Mouse (Mus musculus): ENCODE measurements at regions not wholly inside any gene's neighbourhood (a gene's known extent, or its start where the extent isn't known, plus 50 kb on each side); places are given as distances from the start of the nearest gene placed in this dataset.
"Not testable (repeated sequence)": the region's sequence is repeated elsewhere in the genome, so short reads cannot be mapped to it uniquely, and the experiment has no call there.

GRCm38 (mm10) chr5:134848981-134849380 is 57.6 kb downstream of the Tmem270 start:
- Histone ChIP-seq H3K36me3 (no peaks in the 10 kb centered on the region), H3K27me3 (replicated peaks) (no peaks in the 10 kb centered on the region), H3K9me3 (no peaks in the 10 kb centered on the region), H3K4me3 (no peak overlapping the region), H3K27ac (replicated peaks) (no peak overlapping the region), H3K4me1 (no peaks in the 10 kb centered on the region), H3K9ac (no peak overlapping the region), H3K4me2 (no peak overlapping the region)
- WGBS, result 89% methylated on average over 9 of the region's 9 CpGs
- no peak for ATAC-seq (ENCODE audit: extremely low read depth, insufficient number of reproducible peaks, low FRiP score, low TSS enrichment)

GRCm38 (mm10) chr5:134848571-134848970 is 58.0 kb downstream of the Tmem270 start:
- Histone ChIP-seq H3K9me3 (no peaks in the 10 kb centered on the region), H3K27me3 (replicated peaks) (no peaks in the 10 kb centered on the region), H3K9ac (no peak overlapping the region), H3K27ac (replicated peaks) (no peak overlapping the region), H3K36me3 (no peaks in the 10 kb centered on the region), H3K4me1 (no peaks in the 10 kb centered on the region), H3K4me3 (no peak overlapping the region), H3K4me2 (no peak overlapping the region)
- no peak for ATAC-seq (ENCODE audit: extremely low read depth, insufficient number of reproducible peaks, low FRiP score, low TSS enrichment)
- 82% methylated on average over 13 of the region's 13 CpGs for WGBS

DNA sequence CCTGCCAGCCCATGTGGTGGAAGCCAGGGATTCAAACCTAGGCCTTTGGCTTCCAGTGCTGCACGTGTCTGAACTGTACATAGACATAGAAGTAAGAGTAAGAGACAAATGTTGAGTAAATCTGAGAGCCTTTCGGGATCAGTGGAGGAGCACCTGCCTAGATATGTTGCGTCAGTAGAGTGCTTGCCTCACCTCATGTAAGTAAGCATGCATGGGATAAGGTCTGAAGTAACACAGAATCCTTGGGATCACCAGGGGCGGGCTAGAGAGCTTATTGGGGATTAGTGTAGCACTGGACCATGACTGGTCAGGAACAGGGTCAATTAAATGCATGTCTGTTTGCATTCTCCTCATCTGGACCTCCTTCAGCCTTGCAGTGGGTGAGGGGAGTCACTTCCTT is 61.1 kb downstream of the Tmem270 start:
- Histone ChIP-seq H3K36me3 (no peaks in the 10 kb centered on the region), H3K4me1 (no peaks in the 10 kb centered on the region), H3K27ac (replicated peaks) (no peak overlapping the region), H3K27me3 (replicated peaks) (no peaks in the 10 kb centered on the region), H3K9ac (no peak overlapping the region), H3K4me3 (no peak overlapping the region), H3K4me2 (no peak overlapping the region), H3K9me3 (0 out of 2 replicates have a peak, but pooled peaks cover 3% of the 10 kb centered on the region)
- ATAC-seq (ENCODE audit: extremely low read depth, insufficient number of reproducible peaks, low FRiP score, low TSS enrichment), result no peak
- WGBS, result 77% methylated on average over 4 of the region's 4 CpGs

DNA sequence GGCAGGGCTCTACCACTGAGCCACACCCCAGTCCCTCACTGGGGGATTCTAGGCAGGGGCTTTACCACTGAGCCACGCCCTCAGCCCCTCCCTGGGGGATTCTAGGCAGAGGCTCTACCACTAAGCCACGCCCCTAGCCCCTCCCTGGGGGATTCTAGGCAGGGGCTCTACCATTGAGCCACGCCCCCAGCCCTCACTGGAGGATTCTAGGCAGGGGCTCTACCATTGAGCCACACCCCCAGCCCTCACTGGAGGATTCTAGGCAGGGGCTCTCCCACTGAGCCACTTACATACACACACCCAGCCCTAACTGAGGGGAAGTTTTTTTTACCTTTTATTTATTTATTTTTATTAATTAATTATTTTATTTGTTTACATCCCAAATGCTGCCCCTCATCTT is 62.3 kb downstream of the Tmem270 start:
- not testable (repeated sequence) for H3K9me3 ChIP-seq; H3K4me3 ChIP-seq; H3K9ac ChIP-seq; H3K4me2 ChIP-seq; H3K4me1 ChIP-seq; H3K27ac ChIP-seq (replicated peaks); H3K27me3 ChIP-seq (replicated peaks); ATAC-seq (ENCODE audit: extremely low read depth, insufficient number of reproducible peaks, low FRiP score, low TSS enrichment); H3K36me3 ChIP-seq
- 65% methylated on average over 3 of the region's 3 CpGs for WGBS

DNA sequence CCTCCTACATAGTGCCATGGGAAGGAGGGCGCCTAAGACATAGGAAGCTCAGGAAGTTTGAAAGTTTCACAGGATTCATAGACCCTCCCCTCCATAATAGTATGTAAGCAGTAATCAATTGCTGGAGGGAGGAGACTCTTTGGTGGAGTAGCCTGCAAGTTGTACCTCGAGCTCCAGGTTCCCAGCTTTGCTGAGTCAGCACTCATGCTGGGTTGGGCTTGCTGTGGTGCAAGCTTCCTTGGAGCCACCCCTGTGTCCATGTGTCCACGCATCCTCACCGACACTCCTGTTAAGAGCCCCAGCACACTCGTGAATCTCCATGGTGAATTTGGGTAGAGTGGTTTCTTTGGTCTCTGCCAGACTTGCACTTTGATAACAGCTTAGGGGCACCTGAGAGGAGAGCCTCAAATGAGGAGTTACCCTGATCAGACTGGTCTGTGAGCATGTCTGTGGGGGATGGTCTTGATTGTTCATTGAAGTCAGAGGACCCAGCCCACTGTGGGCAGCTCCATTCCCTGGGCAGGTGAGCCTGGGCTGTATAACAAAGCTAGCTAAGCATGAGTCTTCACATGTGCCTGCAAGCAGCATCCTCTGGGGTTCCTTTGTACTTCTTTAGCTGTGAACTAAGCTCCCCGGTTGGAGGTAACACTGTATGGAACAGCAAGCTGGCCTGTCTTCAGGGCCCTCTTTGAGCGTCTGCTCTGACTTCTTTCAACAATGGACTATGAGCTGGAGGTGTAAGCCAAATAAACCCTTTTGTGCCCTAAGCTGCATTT is 65.1 kb downstream of the Tmem270 start:
- H3K36me3 ChIP-seq, result no peaks in the 10 kb centered on the region
- H3K27me3 ChIP-seq (replicated peaks), result no peaks in the 10 kb centered on the region
- H3K9ac ChIP-seq, result no peak overlapping the region
- H3K4me3 ChIP-seq, result no peak overlapping the region
- no peak for ATAC-seq (ENCODE audit: extremely low read depth, insufficient number of reproducible peaks, low FRiP score, low TSS enrichment)
- no peaks in the 10 kb centered on the region for H3K4me1 ChIP-seq
- H3K4me2 ChIP-seq, result no peak overlapping the region
- peaks cover 16% of the 10 kb centered on the region for H3K9me3 ChIP-seq
- H3K27ac ChIP-seq (replicated peaks), result no peak overlapping the region
- 83% methylated on average over 7 of the region's 7 CpGs for WGBS

GRCm38 (mm10) chr5:134836489-134836888 is 70.0 kb downstream of the Tmem270 start:
- Histone ChIP-seq H3K4me3 (no peak overlapping the region), H3K27ac (replicated peaks) (no peak overlapping the region), H3K9ac (no peak overlapping the region), H3K27me3 (replicated peaks) (no peaks in the 10 kb centered on the region), H3K4me2 (no peak overlapping the region), H3K9me3 (peaks cover 13% of the 10 kb centered on the region), H3K4me1 (no peaks in the 10 kb centered on the region), H3K36me3 (no peaks in the 10 kb centered on the region)
- ATAC-seq (ENCODE audit: extremely low read depth, insufficient number of reproducible peaks, low FRiP score, low TSS enrichment), result no peak

DNA sequence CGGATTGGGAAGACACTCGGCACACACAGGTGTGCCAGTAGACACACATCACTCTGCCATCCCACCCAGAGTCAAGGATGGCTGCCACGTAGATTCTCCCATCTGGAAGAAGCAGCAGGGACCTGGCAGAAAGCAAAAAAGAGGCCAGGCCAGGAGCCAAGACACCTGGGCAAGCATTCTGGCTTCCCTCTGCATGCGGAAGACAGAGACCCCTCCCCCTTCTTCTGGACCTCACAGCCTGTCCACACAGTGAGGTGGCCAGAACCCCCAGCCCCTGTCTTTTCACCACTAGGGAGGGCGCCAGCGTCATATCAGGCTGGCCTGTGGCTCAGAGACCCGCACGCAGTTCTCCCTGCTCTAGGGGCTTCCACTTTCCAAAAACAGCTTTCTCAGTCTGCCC is 73.6 kb downstream of the Tmem270 start:
- Histone ChIP-seq H3K9me3 (peaks cover 4% of the 10 kb centered on the region; the same call in 1 of the 2 replicates), H3K4me2 (no peak overlapping the region), H3K9ac (no peak overlapping the region), H3K27ac (replicated peaks) (no peak overlapping the region), H3K36me3 (no peaks in the 10 kb centered on the region), H3K4me1 (no peaks in the 10 kb centered on the region), H3K4me3 (no peak overlapping the region), H3K27me3 (replicated peaks) (no peaks in the 10 kb centered on the region)
- no peak for ATAC-seq (ENCODE audit: extremely low read depth, insufficient number of reproducible peaks, low FRiP score, low TSS enrichment)
- 60% methylated on average over 8 of the region's 8 CpGs for WGBS

DNA sequence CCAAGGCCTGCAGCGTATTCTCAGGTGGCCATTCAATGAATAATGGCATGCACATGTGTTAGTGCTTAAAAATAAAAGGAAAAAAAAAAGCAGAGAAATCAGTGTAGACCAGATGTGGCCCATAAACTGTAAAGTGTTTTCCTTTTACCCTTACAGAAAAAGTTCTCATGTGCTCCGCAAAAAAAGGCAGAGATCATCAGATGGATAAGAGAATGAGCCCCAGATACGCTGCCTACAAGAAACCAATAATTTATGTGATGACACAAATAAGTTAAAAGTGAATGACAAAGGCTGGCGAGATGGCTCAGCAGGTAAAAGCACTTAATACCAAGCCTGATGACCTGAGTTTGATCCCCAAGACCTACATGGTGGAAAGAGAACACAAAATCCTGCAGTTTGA is 70.5 kb upstream of the Eln start:
- Histone ChIP-seq H3K4me2 (no peak overlapping the region), H3K9ac (no peak overlapping the region), H3K4me3 (no peak overlapping the region), H3K4me1 (no peaks in the 10 kb centered on the region), H3K27ac (replicated peaks) (no peak overlapping the region), H3K9me3 (peaks cover 11% of the 10 kb centered on the region; the same call in 1 of the 2 replicates), H3K27me3 (replicated peaks) (no peaks in the 10 kb centered on the region), H3K36me3 (no peaks in the 10 kb centered on the region)
- WGBS, result 72% methylated on average over 4 of the region's 4 CpGs
- no peak for ATAC-seq (ENCODE audit: extremely low read depth, insufficient number of reproducible peaks, low FRiP score, low TSS enrichment)

GRCm38 (mm10) chr5:134809121-134809520 is 62.0 kb upstream of the Eln start:
- H3K36me3 ChIP-seq, result no peaks in the 10 kb centered on the region
- H3K27ac ChIP-seq (replicated peaks), result no peak overlapping the region
- H3K9ac ChIP-seq, result no peak overlapping the region
- 82% methylated on average over 9 of the region's 9 CpGs for WGBS
- ATAC-seq (ENCODE audit: extremely low read depth, insufficient number of reproducible peaks, low FRiP score, low TSS enrichment), result no peak
- H3K4me1 ChIP-seq, result no peaks in the 10 kb centered on the region
- no peaks in the 10 kb centered on the region for H3K27me3 ChIP-seq (replicated peaks)
- no peak overlapping the region for H3K4me2 ChIP-seq
- H3K9me3 ChIP-seq, result peaks cover 6% of the 10 kb centered on the region; the same call in 1 of the 2 replicates
- H3K4me3 ChIP-seq, result no peak overlapping the region

DNA sequence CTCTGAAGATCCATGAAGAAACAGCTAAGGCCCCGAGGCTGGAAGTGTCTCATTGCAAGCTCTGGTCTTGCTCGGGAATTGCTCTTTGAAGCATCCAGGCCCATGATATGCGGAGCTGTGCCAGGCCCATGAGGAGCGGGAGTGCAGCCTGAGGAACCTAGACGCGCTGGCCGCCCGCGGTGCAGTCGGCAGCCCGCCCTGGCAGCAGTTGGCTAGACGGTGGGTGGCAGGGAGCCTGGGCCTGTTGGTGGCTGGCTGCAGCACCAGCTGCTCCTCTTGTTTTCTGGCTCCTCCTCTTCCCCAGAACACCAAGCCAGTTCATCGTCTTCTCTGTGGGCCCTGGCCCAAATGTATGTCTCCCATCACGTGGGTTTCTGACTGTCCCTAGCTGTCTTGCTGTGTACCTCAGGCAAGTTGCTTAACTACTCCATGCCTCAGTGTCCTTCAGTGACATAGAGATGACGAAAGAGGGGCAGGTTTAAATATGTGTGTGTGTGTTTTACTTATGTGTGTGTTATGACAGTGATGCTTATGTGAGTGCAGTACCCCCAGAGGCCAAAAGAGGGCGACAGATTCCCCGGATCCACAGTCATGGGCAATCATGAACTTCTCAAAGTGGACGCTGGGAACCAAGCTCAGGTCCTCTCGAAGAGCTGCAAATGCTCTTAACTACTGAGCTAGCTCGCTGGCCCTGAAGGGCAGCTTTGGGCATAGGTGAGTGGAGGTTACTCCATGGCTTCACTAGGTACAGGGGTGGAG is 57.3 kb upstream of the Eln start:
- Histone ChIP-seq H3K27ac (replicated peaks) (no peak overlapping the region), H3K36me3 (no peaks in the 10 kb centered on the region), H3K4me1 (no peaks in the 10 kb centered on the region), H3K9ac (no peak overlapping the region), H3K4me3 (no peak overlapping the region), H3K4me2 (no peak overlapping the region), H3K9me3 (peaks cover 6% of the 10 kb centered on the region; the same call in 1 of the 2 replicates), H3K27me3 (replicated peaks) (no peaks in the 10 kb centered on the region)
- ATAC-seq (ENCODE audit: extremely low read depth, insufficient number of reproducible peaks, low FRiP score, low TSS enrichment), result no peak
- 87% methylated on average over 20 of the region's 20 CpGs for WGBS

DNA sequence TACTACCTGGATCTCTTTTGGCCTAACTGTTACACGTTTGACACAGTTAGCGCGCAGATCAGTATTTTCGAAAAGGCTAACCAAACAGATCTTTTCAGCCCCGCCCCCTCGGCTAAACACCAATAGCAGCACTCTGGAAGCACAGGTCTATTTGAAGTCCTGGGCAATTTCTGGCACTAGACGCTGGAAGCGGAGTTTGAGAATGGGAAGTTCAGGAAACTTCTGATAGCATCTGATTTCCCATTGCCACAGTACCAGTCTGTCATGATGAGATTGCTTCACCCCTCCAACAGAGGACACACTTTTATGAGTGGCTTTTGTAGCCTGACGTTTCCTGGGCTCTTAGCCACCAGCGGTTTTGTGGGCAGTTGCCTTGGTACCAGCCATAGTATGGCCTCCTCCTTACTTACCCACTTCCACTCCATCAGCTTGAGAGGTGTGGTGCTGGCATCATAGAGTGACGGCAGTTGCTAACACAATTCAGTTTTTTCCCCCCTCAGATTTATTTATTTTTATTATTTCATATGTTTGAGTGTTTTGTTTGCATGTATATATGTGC is 55.1 kb upstream of the Eln start:
- no peaks in the 10 kb centered on the region for H3K27me3 ChIP-seq (replicated peaks)
- no peak overlapping the region for H3K4me2 ChIP-seq
- no peaks in the 10 kb centered on the region for H3K36me3 ChIP-seq
- H3K9me3 ChIP-seq, result peaks cover 6% of the 10 kb centered on the region; the same call in 1 of the 2 replicates
- no peak overlapping the region for H3K9ac ChIP-seq
- H3K27ac ChIP-seq (replicated peaks), result no peak overlapping the region
- WGBS, result 74% methylated on average over 11 of the region's 11 CpGs
- H3K4me3 ChIP-seq, result no peak overlapping the region
- no peak for ATAC-seq (ENCODE audit: extremely low read depth, insufficient number of reproducible peaks, low FRiP score, low TSS enrichment)
- H3K4me1 ChIP-seq, result peaks cover 11% of the 10 kb centered on the region

All from heart, embryonic 13.5 days (tissue).